Mouse (Mus musculus) heart, postnatal 0 days (tissue): ENCODE results near the gene Eif3g. TPM values are rescaled to one million over a fixed set of nuclear protein-coding genes. Genes with fewer than 3 reads are reported as not detected.

Source experiments
- ATAC-seq: fragments of 200-750 bp; cut with Nextera tagmentation; 2 replicates; pipeline ENCODE4 v1.8.0; 2017; ENCODE audit warnings: low read depth, moderate number of reproducible peaks, moderate library complexity; ENCODE audit not compliant: insufficient read depth
- DNase-seq: peaks from one replicate; pipeline ENCODE4 v3.0.0-alpha.2; 2016; ENCODE audit warnings: low spot score
- H3K27ac ChIP-seq: fragments of 300-500 bp; sonication (generic); 2 replicates; pipeline ENCODE4 v1.5.1; 2014; ENCODE audit warnings: low read depth, mild to moderate bottlenecking
- H3K27me3 ChIP-seq: fragments of 300-500 bp; sonication (generic); 2 replicates; pipeline ENCODE4 v1.6.1; 2014; ENCODE audit warnings: low read length, mixed read lengths; ENCODE audit not compliant: control insufficient read depth, insufficient read depth
- H3K36me3 ChIP-seq: fragments of 300-500 bp; sonication (generic); replicated peaks from 2 replicates; pipeline ENCODE4 v1.6.1; 2014; ENCODE audit warnings: low read length, mixed read lengths; ENCODE audit not compliant: control insufficient read depth, insufficient read depth
- H3K4me1 ChIP-seq: fragments of 300-500 bp; sonication (generic); 2 replicates; pipeline ENCODE4 v1.6.1; 2014; ENCODE audit warnings: antibody characterized with exemption; ENCODE audit not compliant: control insufficient read depth, insufficient read depth
- H3K4me2 ChIP-seq: fragments of 300-500 bp; sonication (generic); 2 replicates; pipeline ENCODE4 v1.6.1; 2014; ENCODE audit warnings: low read depth, mild to moderate bottlenecking, low read length, moderate library complexity
- H3K4me3 ChIP-seq: fragments of 300-500 bp; sonication (generic); 2 replicates; pipeline ENCODE4 v1.5.1; 2014; ENCODE audit warnings: low read depth, low read length
- H3K9ac ChIP-seq: fragments of 300-500 bp; sonication (generic); replicated peaks from 2 replicates; pipeline ENCODE4 v1.6.1; 2014; ENCODE audit warnings: low read depth, low read length, mixed read lengths
- H3K9me3 ChIP-seq: fragments of 300-500 bp; sonication (generic); replicated peaks from 2 replicates; pipeline ENCODE4 v1.6.1; 2016; ENCODE audit warnings: low read length; ENCODE audit not compliant: control insufficient read depth
- CTCF ChIP-seq: IDR thresholded peaks from 2 replicates; pipeline ENCODE4 v1.5.1; 2016; ENCODE audit warnings: antibody characterized with exemption, control low read depth, low read depth
- EP300 ChIP-seq: IDR thresholded peaks from 2 replicates; pipeline ENCODE4 v1.6.1; 2016; ENCODE audit warnings: antibody characterized with exemption, low read depth
- WGBS: fragments of 180-500 bp; shearing (Covaris S2); extraction: QIAGEN DNeasy Blood & Tissue Kit; methylation state at CpG from one replicate; pipeline ENCODE4 v1.1.7; 2014; 5-methylcytosine and 5-hydroxymethylcytosine counted together
- microRNA-seq: library from miRNA; unstranded; fragments of <30 nt; microRNA quantifications from one replicate; pipeline ENCODE4, GENCODE M21; 2016
- polyA plus RNA-seq: library from polyadenylated mRNA; unstranded; fragments of >200 nt; fragmentation: Nextera tagmentation; extraction: Ambion mirVana; gene quantifications from 2 replicates; pipeline ENCODE4 v1.2.1, GENCODE M21; 2015
- total RNA-seq: library from RNA; depleted of rRNA; stranded (reverse); fragments of >200 nt; gene quantifications from 2 replicates; pipeline ENCODE4 v1.2.3, GENCODE M21; 2014; ENCODE audit warnings: low replicate concordance; rRNA removed

Gene Eif3g
- total and polyA plus RNA-seq, 2 experiments from 2014 or later, result 74.5 to 172 TPM

DNA sequence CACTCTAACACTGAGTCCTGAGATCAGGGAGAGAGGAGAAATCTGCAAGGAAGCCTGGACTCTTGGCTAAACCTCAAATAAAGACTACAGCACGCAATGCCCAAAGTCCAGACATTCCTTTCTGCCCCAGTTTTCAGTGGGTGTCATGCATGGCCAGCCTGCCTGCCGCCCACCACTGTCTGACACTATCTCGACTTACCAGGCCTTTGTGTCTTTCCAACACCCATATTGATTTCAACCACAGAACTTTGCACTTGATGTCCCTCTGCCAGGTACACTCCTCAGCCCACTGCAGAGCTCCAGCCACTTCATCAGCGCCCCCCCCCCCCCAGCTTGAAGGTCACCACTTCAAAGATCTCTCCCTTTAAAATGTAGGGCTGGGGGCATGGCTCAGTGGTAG lies 36.2 kb downstream of the Eif3g start:
- WGBS, result 48% methylated on average over 4 of the region's 4 CpGs
- TF ChIP-seq CTCF (no peak), EP300 (no peak)
- H3K4me1 ChIP-seq, result no peaks in the 10 kb centered on the region
- H3K9ac ChIP-seq, result no peak overlapping the region
- no peaks in the 10 kb centered on the region for H3K9me3 ChIP-seq
- H3K27ac ChIP-seq, result no peak overlapping the region
- H3K4me3 ChIP-seq, result no peak overlapping the region
- H3K27me3 ChIP-seq, result no peaks in the 10 kb centered on the region
- no peaks in the 10 kb centered on the region for H3K36me3 ChIP-seq
- DNase-seq (no peak), ATAC-seq (no peak)
- no peak overlapping the region for H3K4me2 ChIP-seq

DNA sequence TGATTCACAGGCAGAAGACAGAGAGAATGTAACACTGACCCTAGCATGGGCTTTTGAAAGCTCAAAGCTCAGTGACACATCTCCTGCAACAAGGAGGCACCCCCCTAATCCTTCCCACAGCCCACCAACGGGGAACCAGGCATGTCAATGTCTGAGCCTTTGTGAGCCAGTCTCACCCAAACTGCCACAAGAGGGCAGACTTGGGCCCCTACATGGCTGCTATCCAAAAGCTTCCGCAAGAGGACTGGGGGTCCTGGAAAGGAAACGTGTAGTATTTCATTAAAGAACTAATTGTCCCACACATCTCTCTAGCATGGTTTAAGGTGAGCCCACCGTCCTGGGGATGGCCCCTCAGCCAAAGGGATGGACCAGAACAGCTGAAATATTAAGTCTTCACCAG lies 36.6 kb downstream of the Eif3g start:
- ATAC-seq, result no peak
- Histone ChIP-seq H3K36me3 (no peaks in the 10 kb centered on the region), H3K9ac (no peak overlapping the region), H3K27ac (no peak overlapping the region), H3K9me3 (no peaks in the 10 kb centered on the region), H3K4me1 (no peaks in the 10 kb centered on the region), H3K27me3 (no peaks in the 10 kb centered on the region), H3K4me3 (no peak overlapping the region), H3K4me2 (no peak overlapping the region)
- no peak for TF ChIP-seq EP300
- peak; percentile 45 for TF ChIP-seq CTCF
- no peak for DNase-seq
- WGBS, result 10% methylated on average over 4 of the region's 4 CpGs

DNA sequence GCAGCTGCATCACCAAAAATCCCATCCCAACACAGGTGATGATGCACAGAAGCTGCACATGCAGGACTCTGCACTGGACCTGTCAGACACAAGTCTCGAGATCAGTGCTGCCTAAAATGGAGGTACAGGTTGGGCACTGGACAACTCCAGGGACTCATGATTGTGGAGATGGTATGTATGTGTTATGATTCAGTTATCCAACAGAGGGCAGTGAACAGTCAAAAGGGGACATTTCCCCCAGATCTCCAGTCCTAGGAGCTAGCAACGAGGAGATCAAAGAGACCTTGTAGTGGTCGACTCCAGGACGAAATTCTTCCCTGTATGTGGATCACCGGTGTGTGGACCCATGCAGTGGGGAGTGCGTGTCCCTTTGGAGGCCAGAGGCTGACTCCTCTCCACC lies 38.5 kb downstream of the Eif3g start:
- Histone ChIP-seq H3K27me3 (no peaks in the 10 kb centered on the region), H3K36me3 (no peaks in the 10 kb centered on the region), H3K4me1 (no peaks in the 10 kb centered on the region), H3K9me3 (no peaks in the 10 kb centered on the region), H3K4me2 (no peak overlapping the region), H3K9ac (no peak overlapping the region), H3K4me3 (no peak overlapping the region), H3K27ac (no peak overlapping the region)
- no peak for ATAC-seq
- TF ChIP-seq EP300 (no peak), CTCF (no peak)
- 40% methylated on average over 6 of the region's 6 CpGs for WGBS
- no peak for DNase-seq

DNA sequence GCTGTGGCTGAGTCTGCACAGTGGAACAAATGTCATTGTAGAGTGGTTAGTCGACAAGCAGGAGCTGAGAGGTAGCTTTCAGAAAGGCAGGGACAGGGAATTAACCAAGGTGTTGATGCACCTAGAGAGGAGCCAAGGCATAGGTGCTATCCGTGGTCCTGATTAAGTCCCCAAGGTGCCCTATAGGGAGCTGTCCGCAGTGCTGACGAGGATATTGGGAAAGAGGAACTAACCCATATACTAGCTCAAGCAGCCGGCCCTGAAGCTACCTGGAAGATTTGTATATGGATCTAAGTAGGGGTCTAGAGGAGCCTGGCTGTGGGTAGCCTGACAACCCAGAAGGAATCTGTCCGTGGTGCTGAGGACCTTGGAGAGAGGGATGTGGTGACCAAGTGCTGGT lies 41.3 kb downstream of the Eif3g start:
- TF ChIP-seq EP300, result no peak
- no peak for TF ChIP-seq CTCF
- DNase-seq, result peak; percentile 64

GRCm38 (mm10) chr9:20850179-20850578 lies 48.2 kb downstream of the Eif3g start:
- ATAC-seq, result no peak
- no peak overlapping the region for H3K4me3 ChIP-seq
- 71% methylated on average over 2 of the region's 2 CpGs for WGBS
- no peaks in the 10 kb centered on the region for H3K4me1 ChIP-seq
- H3K4me2 ChIP-seq, result no peak overlapping the region
- no peaks in the 10 kb centered on the region for H3K27me3 ChIP-seq
- no peaks in the 10 kb centered on the region for H3K9me3 ChIP-seq
- no peak overlapping the region for H3K9ac ChIP-seq
- DNase-seq, result no peak
- no peak for TF ChIP-seq EP300
- no peak for TF ChIP-seq CTCF
- no peaks in the 10 kb centered on the region for H3K36me3 ChIP-seq
- H3K27ac ChIP-seq, result no peak overlapping the region

More for the DNA sequence above, 41.3 kb downstream of the Eif3g start:
- H3K27ac ChIP-seq, result no peak overlapping the region
- no peaks in the 10 kb centered on the region for H3K27me3 ChIP-seq
- H3K36me3 ChIP-seq, result no peaks in the 10 kb centered on the region
- no peak overlapping the region for H3K4me3 ChIP-seq
- ATAC-seq, result peak; percentile 44; the same call in 1 of the 2 replicates
- H3K9ac ChIP-seq, result no peak overlapping the region
- no peaks in the 10 kb centered on the region for H3K9me3 ChIP-seq
- no peak overlapping the region for H3K4me2 ChIP-seq
- no peaks in the 10 kb centered on the region for H3K4me1 ChIP-seq
- WGBS, result 9% methylated on average over 6 of the region's 6 CpGs

Small RNAs within 50 kb of the gene (microRNA-seq; reads per million reads assigned to microRNA genes)
- gene Mir7081, result not detected

Other genes with a start within 250 kb of the Eif3g start
- 26.9 and 30.7 TPM in 2 replicates for gene Pin1, start 246.5 kb downstream of the Eif3g start, total RNA-seq
- 40.2 and 40.7 TPM in 2 replicates for gene Pin1, start 246.5 kb downstream of the Eif3g start, polyA plus RNA-seq
- gene Olfm2, start 152.3 kb downstream of the Eif3g start, total RNA-seq, result 3.1 TPM in 1 of 2 replicates, not detected in the other
- 0.20 and 0.34 TPM in 2 replicates for gene Olfm2, start 152.3 kb downstream of the Eif3g start, polyA plus RNA-seq
- 4.6 and 8.8 TPM in 2 replicates for gene Col5a3, start 83.6 kb downstream of the Eif3g start, total RNA-seq
- gene Col5a3, start 83.6 kb downstream of the Eif3g start, polyA plus RNA-seq, result 1.4 and 1.6 TPM in 2 replicates
- not detected in 2 replicates for gene Rdh8, start 80.1 kb downstream of the Eif3g start, total RNA-seq
- gene Rdh8, start 80.1 kb downstream of the Eif3g start, polyA plus RNA-seq, result not detected in 2 replicates
- 4.0 and 6.8 TPM in 2 replicates for gene A230050P20Rik, start 30.0 kb downstream of the Eif3g start, total RNA-seq
- gene A230050P20Rik, start 30.0 kb downstream of the Eif3g start, polyA plus RNA-seq, result 4.9 and 5.3 TPM in 2 replicates
- gene Angptl6, start 18.9 kb downstream of the Eif3g start, total RNA-seq, result 0.43 TPM in 1 of 2 replicates, not detected in the other
- 2.0 and 2.3 TPM in 2 replicates for gene Angptl6, start 18.9 kb downstream of the Eif3g start, polyA plus RNA-seq
- 17.4 and 21.2 TPM in 2 replicates for gene Ppan, start 10.4 kb downstream of the Eif3g start, total RNA-seq
- gene Ppan, start 10.4 kb downstream of the Eif3g start, polyA plus RNA-seq, result 15.2 and 16.9 TPM in 2 replicates
- 27.4 and 56.9 TPM in 2 replicates for gene Dnmt1, start 61.3 kb upstream of the Eif3g start, total RNA-seq
- gene Dnmt1, start 61.3 kb upstream of the Eif3g start, polyA plus RNA-seq, result 15.4 and 16.1 TPM in 2 replicates
- gene S1pr2, start 78.2 kb upstream of the Eif3g start, total RNA-seq, result 6.9 and 7.4 TPM in 2 replicates
- 8.5 and 8.6 TPM in 2 replicates for gene S1pr2, start 78.2 kb upstream of the Eif3g start, polyA plus RNA-seq
- gene Mrpl4, start 104.1 kb upstream of the Eif3g start, total RNA-seq, result 239 and 285 TPM in 2 replicates
- gene Mrpl4, start 104.1 kb upstream of the Eif3g start, polyA plus RNA-seq, result 193 and 195 TPM in 2 replicates
- gene Icam1, start 117.4 kb upstream of the Eif3g start, total RNA-seq, result 16.2 and 19.1 TPM in 2 replicates
- 9.0 and 10.6 TPM in 2 replicates for gene Icam1, start 117.4 kb upstream of the Eif3g start, polyA plus RNA-seq
- 2.4 TPM in 1 of 2 replicates, not detected in the other for gene Icam4, start 130.8 kb upstream of the Eif3g start, total RNA-seq
- 1.3 and 1.6 TPM in 2 replicates for gene Icam4, start 130.8 kb upstream of the Eif3g start, polyA plus RNA-seq
- gene Icam5, start 133.4 kb upstream of the Eif3g start, total RNA-seq, result not detected in 2 replicates
- 0.04 TPM in 1 of 2 replicates, not detected in the other for gene Icam5, start 133.4 kb upstream of the Eif3g start, polyA plus RNA-seq
- gene Zglp1, start 168.5 kb upstream of the Eif3g start, total RNA-seq, result not detected in 2 replicates
- gene Zglp1, start 168.5 kb upstream of the Eif3g start, polyA plus RNA-seq, result 0.30 TPM in 1 of 2 replicates, not detected in the other
- 0.23 TPM in 1 of 2 replicates, not detected in the other for gene Gm49373, start 174.5 kb upstream of the Eif3g start, total RNA-seq
- gene Gm49373, start 174.5 kb upstream of the Eif3g start, polyA plus RNA-seq, result 0.12 and 0.18 TPM in 2 replicates
- gene Fdx1l, start 175.0 kb upstream of the Eif3g start, total RNA-seq, result 63.8 and 79.5 TPM in 2 replicates
- 51.1 and 51.6 TPM in 2 replicates for gene Fdx1l, start 175.0 kb upstream of the Eif3g start, polyA plus RNA-seq
- gene Gm38431, start 193.4 kb upstream of the Eif3g start, total RNA-seq, result 0.66 and 1.6 TPM in 2 replicates
- gene Gm38431, start 193.4 kb upstream of the Eif3g start, polyA plus RNA-seq, result 0.34 TPM in 2 replicates
- 40.8 and 48.3 TPM in 2 replicates for gene Raver1, start 193.4 kb upstream of the Eif3g start, total RNA-seq
- gene Raver1, start 193.4 kb upstream of the Eif3g start, polyA plus RNA-seq, result 15.5 and 15.9 TPM in 2 replicates
- gene Tyk2, start 232.6 kb upstream of the Eif3g start, total RNA-seq, result 16.7 and 17.9 TPM in 2 replicates
- gene Tyk2, start 232.6 kb upstream of the Eif3g start, polyA plus RNA-seq, result 7.7 and 8.3 TPM in 2 replicates